Mouse (Mus musculus): ENCODE measurements around the gene Rasl12.

DNA sequence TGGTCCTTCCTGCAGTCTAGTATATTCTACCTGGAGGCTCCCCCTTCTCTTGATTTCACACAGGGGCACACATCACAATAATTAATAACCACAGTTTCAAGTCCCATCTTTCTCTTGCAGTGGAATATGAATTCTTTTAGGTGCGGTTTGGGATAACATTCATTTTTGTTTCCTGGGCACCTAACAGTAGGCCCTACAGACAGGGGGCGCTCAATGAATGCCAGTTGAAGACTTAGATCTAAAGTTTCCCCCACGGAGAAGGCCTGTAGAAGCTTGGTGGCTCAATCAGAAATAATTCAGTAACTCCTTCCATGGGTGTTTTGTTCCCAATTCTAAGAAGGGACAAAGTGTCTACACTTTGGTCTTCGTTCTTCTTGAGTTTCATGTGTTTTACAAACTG lies 25.9 kb upstream of the Rasl12 start:
- TF ChIP-seq EP300 (IDR thresholded peaks at IDR 0.05; ENCODE audit: low read depth) (no peak), CTCF (IDR thresholded peaks at IDR 0.05; ENCODE audit: low read depth) (peak; percentile 50; the same call in 1 of the 2 replicates)
